Mouse (Mus musculus) testis, adult 2 months (tissue): Measurements from ENCODE around the gene Bax. TPM values are rescaled to one million over a fixed set of nuclear protein-coding genes. Genes with fewer than 3 reads are reported as not detected.
A peak's percentile ranks its signal among the peaks of the same experiment; 100 is the strongest.

ENCODE experiments used
- H3K27ac ChIP-seq: fragments of 200-500 bp; 2 replicates; pipeline ENCODE4 v1.5.1; 2012; ENCODE audit warnings: low read depth, low read length; ENCODE audit not compliant: control insufficient read depth, insufficient read depth
- H3K27me3 ChIP-seq: fragments of 200-500 bp; 2 replicates; pipeline ENCODE4 v1.6.1; 2012; ENCODE audit warnings: mild to moderate bottlenecking, low read length, moderate library complexity; ENCODE audit not compliant: control insufficient read depth, insufficient read depth
- H3K36me3 ChIP-seq: fragments of 200-500 bp; 2 replicates; pipeline ENCODE4 v1.6.1; 2012; ENCODE audit warnings: mild to moderate bottlenecking, low read length; ENCODE audit not compliant: control insufficient read depth, insufficient read depth
- H3K4me1 ChIP-seq: fragments of 200-500 bp; 2 replicates; pipeline ENCODE4 v1.6.1; 2012; ENCODE audit warnings: low read length; ENCODE audit not compliant: control insufficient read depth, insufficient read depth
- H3K4me3 ChIP-seq: fragments of 200-500 bp; 2 replicates; pipeline ENCODE4 v1.5.1; 2012; ENCODE audit warnings: low read depth, mild to moderate bottlenecking, low read length, moderate library complexity, mixed read lengths; ENCODE audit not compliant: control insufficient read depth
- CTCF ChIP-seq: fragments of 200-500 bp; IDR thresholded peaks from 2 replicates; pipeline ENCODE4 v1.5.1; 2012; ENCODE audit warnings: low read depth, mild to moderate bottlenecking, inconsistent platforms, low read length, moderate library complexity; ENCODE audit not compliant: control insufficient read depth, insufficient read depth, insufficient replicate concordance
- POLR2A ChIP-seq: fragments of 200-500 bp; IDR thresholded peaks from 2 replicates; pipeline ENCODE4 v1.6.1; 2012; ENCODE audit warnings: low read depth, mild to moderate bottlenecking, inconsistent platforms, low read length, moderate library complexity; ENCODE audit not compliant: control insufficient read depth
- polyA plus RNA-seq: library from polyadenylated mRNA; depleted of rRNA; stranded (reverse); fragments of >200 nt; gene quantifications from 2 replicates; pipeline ENCODE4 v1.2.3, GENCODE M21; 2012

Bax gene
- polyA plus RNA-seq, 1 experiment = 26.3 TPM

GRCm38 (mm10) chr7:45436444-45436843 lies 30.3 kb downstream of the Bax start:
- no peaks in the 10 kb centered on the region; the same call in 1 of the 2 replicates for H3K36me3 ChIP-seq
- H3K27me3 ChIP-seq = no peaks in the 10 kb centered on the region
- TF ChIP-seq CTCF (no peak), POLR2A (no peak)
- peaks cover 27% of the 10 kb centered on the region for H3K4me1 ChIP-seq
- H3K27ac ChIP-seq = no peak overlapping the region
- no peak overlapping the region for H3K4me3 ChIP-seq

- TF ChIP-seq POLR2A (no peak), CTCF (no peak)
- Histone ChIP-seq H3K4me3 (peak overlapping the region; percentile 68), H3K27me3 (no peaks in the 10 kb centered on the region), H3K27ac (no peak overlapping the region), H3K36me3 (no peaks in the 10 kb centered on the region; the same call in 1 of the 2 replicates), H3K4me1 (peaks cover 27% of the 10 kb centered on the region)
These were observed 31.7 kb downstream of the Bax start for GRCm38 (mm10) chr7:45435038-45435437.

GRCm38 (mm10) chr7:45434203-45435015 lies 32.3 kb downstream of the Bax start, which contains the start of gene Gys1:
Gene Gys1, plus strand, starts transcription at chr7:45434844.
- peak; percentile 96 for TF ChIP-seq CTCF
- peak; percentile 76; the same call in 1 of the 2 replicates for TF ChIP-seq POLR2A
- Histone ChIP-seq H3K27ac (peak within 1 kb of the TSS; percentile 94), H3K4me3 (peak within 1 kb of the TSS; percentile 90), H3K4me1 (peaks cover 27% of the 10 kb centered on the region), H3K36me3 (no peaks in the 10 kb centered on the region; the same call in 1 of the 2 replicates), H3K27me3 (no peaks in the 10 kb centered on the region)

GRCm38 (mm10) chr7:45433835-45434202 lies 32.9 kb downstream of the Bax start:
- Histone ChIP-seq H3K4me1 (peaks cover 25% of the 10 kb centered on the region), H3K4me3 (peak overlapping the region; percentile 90), H3K27me3 (no peaks in the 10 kb centered on the region), H3K27ac (peak overlapping the region; percentile 94), H3K36me3 (no peaks in the 10 kb centered on the region; the same call in 1 of the 2 replicates)
- no peak for TF ChIP-seq CTCF
- TF ChIP-seq POLR2A = no peak

GRCm38 (mm10) chr7:45426556-45426955 lies 40.1 kb downstream of the Bax start:
- no peaks in the 10 kb centered on the region for H3K27me3 ChIP-seq
- H3K4me1 ChIP-seq = no peaks in the 10 kb centered on the region; the same call in none of the 2 replicates
- H3K36me3 ChIP-seq = peaks cover 1% of the 10 kb centered on the region
- no peak overlapping the region for H3K4me3 ChIP-seq
- no peak overlapping the region for H3K27ac ChIP-seq
- TF ChIP-seq CTCF = no peak
- no peak for TF ChIP-seq POLR2A

GRCm38 (mm10) chr7:45421194-45421593 lies 45.5 kb downstream of the Bax start:
- Histone ChIP-seq H3K4me1 (peaks cover 13% of the 10 kb centered on the region), H3K4me3 (no peak overlapping the region; the same call in 1 of the 2 replicates), H3K36me3 (no peaks in the 10 kb centered on the region; the same call in 1 of the 2 replicates), H3K27me3 (no peaks in the 10 kb centered on the region), H3K27ac (no peak overlapping the region)
- TF ChIP-seq CTCF (no peak), POLR2A (no peak)

- H3K27me3 ChIP-seq = peaks cover 2% of the 10 kb centered on the region; the same call in 1 of the 2 replicates
- no peaks in the 10 kb centered on the region; the same call in 1 of the 2 replicates for H3K36me3 ChIP-seq
- H3K4me3 ChIP-seq = peak within 1 kb of the TSS; percentile 86
These were observed 46.1 kb downstream of the Bax start, which contains the start of gene Lhb for GRCm38 (mm10) chr7:45420615-45420919. Gene Lhb, plus strand, starts transcription at chr7:45420820.

More at GRCm38 (mm10) chr7:45420615-45420919, 46.1 kb downstream of the Bax start, which contains the start of gene Lhb:
- TF ChIP-seq CTCF (no peak), POLR2A (no peak)
- no peak within 1 kb of the TSS for H3K27ac ChIP-seq
- peaks cover 16% of the 10 kb centered on the region for H3K4me1 ChIP-seq
